Mouse (Mus musculus) c-Kit-positive CD71-positive TER-119-negative erythroid progenitor cells, embryonic 14.5 days (primary cell): Measurements from ENCODE around the gene Rhoq.

Source experiments
- DNase-seq: peaks from one replicate; pipeline ENCODE4 v3.0.0-alpha.2; 2013; ENCODE audit warnings: low read depth

Gene Rhoq

GRCm38 (mm10) chr17:87008950-87009349, 46.1 kb downstream of the Rhoq start:
- DNase-seq = no peak

- DNase-seq = no peak
These were observed 48.6 kb downstream of the Rhoq start for GRCm38 (mm10) chr17:87011301-87012019.

- DNase-seq = no peak
These were observed 56.8 kb downstream of the Rhoq start for GRCm38 (mm10) chr17:87019692-87020091.

GRCm38 (mm10) chr17:87024491-87025242, 61.8 kb downstream of the Rhoq start:
- peak; percentile 10 for DNase-seq

GRCm38 (mm10) chr17:87025269-87025949, 62.5 kb downstream of the Rhoq start, which contains the start of the genes Pigf and Cript:
Pigf (minus strand) TSS chr17:87025406.
Cript (plus strand) TSS chr17:87025550.
- DNase-seq = peak; percentile 97

GRCm38 (mm10) chr17:87036141-87037073, 73.5 kb downstream of the Rhoq start:
- peak; percentile 34 for DNase-seq

- no peak for DNase-seq
These were observed 75.6 kb downstream of the Rhoq start for GRCm38 (mm10) chr17:87038496-87038895.

- DNase-seq = no peak
These were observed 78.9 kb downstream of the Rhoq start for GRCm38 (mm10) chr17:87041739-87042138.

- peak; percentile 84 for DNase-seq
These were observed 81.5 kb downstream of the Rhoq start for GRCm38 (mm10) chr17:87044364-87044763.

- no peak for DNase-seq
These were observed 81.9 kb downstream of the Rhoq start for GRCm38 (mm10) chr17:87044796-87045195.
